Mouse (Mus musculus) G1E (cell line): ENCODE measurements around the gene Vps35. TPM values are rescaled to one million over a fixed set of nuclear protein-coding genes. Genes with fewer than 3 reads are reported as not detected.

Source experiments
- ATAC-seq: 2 replicates; pipeline ENCODE4 v1.8.0; 2016; ENCODE audit warnings: mild to moderate bottlenecking; ENCODE audit not compliant: insufficient number of reproducible peaks, poor library complexity, low FRiP score, severe bottlenecking; ENCODE audit errors: extremely low read depth
- DNase-seq: peaks from one replicate; pipeline ENCODE4 v3.0.0; 2012; ENCODE audit warnings: low spot score
- H3K27me3 ChIP-seq: 2 replicates; pipeline ENCODE4 v1.6.1; 2012; ENCODE audit warnings: mild to moderate bottlenecking, low read length, inconsistent platforms; ENCODE audit not compliant: insufficient read depth
- H3K36me3 ChIP-seq: replicated peaks from 2 replicates; pipeline ENCODE3; 2012; ENCODE audit warnings: mild to moderate bottlenecking, inconsistent platforms
- H3K4me1 ChIP-seq: 2 replicates; pipeline ENCODE4 v1.6.1; 2012; ENCODE audit warnings: low read depth, low read length, inconsistent platforms, mixed read lengths; ENCODE audit not compliant: insufficient read depth
- H3K4me3 ChIP-seq: 2 replicates; pipeline ENCODE4 v1.5.1; 2012; ENCODE audit warnings: low read depth, mild to moderate bottlenecking, inconsistent platforms, low read length, moderate library complexity, mixed read lengths
- H3K9me3 ChIP-seq: replicated peaks from 2 replicates; pipeline ENCODE4 v1.6.1; 2012; ENCODE audit warnings: inconsistent platforms
- CTCF ChIP-seq: IDR thresholded peaks from 2 replicates; pipeline ENCODE4 v1.5.1; 2012; ENCODE audit warnings: low read depth, low read length, inconsistent platforms, mixed read lengths
- GATA1 ChIP-seq: IDR thresholded peaks from 2 replicates; pipeline ENCODE4 v1.6.1; 2012; ENCODE audit warnings: borderline replicate concordance, low read length, inconsistent platforms, mixed read lengths
- GATA2 ChIP-seq: IDR thresholded peaks from 2 replicates; pipeline ENCODE4 v1.6.1; 2012; ENCODE audit warnings: low read depth, low read length, inconsistent platforms, borderline replicate concordance
- POLR2AphosphoS5 ChIP-seq: IDR thresholded peaks from 2 replicates; pipeline ENCODE4 v1.6.1; 2012; ENCODE audit warnings: low read depth, low read length, inconsistent platforms; ENCODE audit not compliant: insufficient replicate concordance
- TAL1 ChIP-seq: conservative IDR thresholded peaks from 2 replicates; pipeline ENCODE4 v1.6.1; 2012; ENCODE audit warnings: low read depth, low read length, inconsistent platforms, mixed read lengths
- polyA plus RNA-seq: library from polyadenylated mRNA; stranded (reverse); fragments of >175 nt; gene quantifications from 2 replicates; pipeline ENCODE4 v1.2.3, GENCODE M21; 2012
- total RNA-seq, 2 experiments: library from RNA; stranded (forward) in 1 of 2; stranded (reverse) in 1 of 2; fragments of 200-1000 nt in 1 of 2; fragments of >200 nt in 1 of 2; fragmentation: Nextera tagmentation in 1 of 2; gene quantifications; 2 replicates each; pipeline ENCODE4 v1.2.3; 2014 to 2017

Vps35 gene
- total and polyA plus RNA-seq, 3 experiments: 6.7 to 331 (median 288) TPM

- no peak for TF ChIP-seq TAL1
- no peak for TF ChIP-seq GATA1
- TF ChIP-seq GATA2: no peak
- TF ChIP-seq POLR2AphosphoS5: no peak
- no peak for TF ChIP-seq CTCF
- Histone ChIP-seq H3K4me1 (peaks cover 28% of the 10 kb centered on the region), H3K9me3 (no peaks in the 10 kb centered on the region), H3K27me3 (no peaks in the 10 kb centered on the region), H3K36me3 (peaks cover 72% of the 10 kb centered on the region), H3K4me3 (no peak overlapping the region)
- DNase-seq: no peak
- ATAC-seq: no peak
Measured at GRCm38 (mm10) chr8:85303531-85303930, 3.9 kb upstream of the Vps35 start.

GRCm38 (mm10) chr8:85302931-85303330 lies 3.3 kb upstream of the Vps35 start:
- peaks cover 66% of the 10 kb centered on the region for H3K36me3 ChIP-seq
- H3K4me1 ChIP-seq: peaks cover 28% of the 10 kb centered on the region
- no peak for DNase-seq

DNA sequence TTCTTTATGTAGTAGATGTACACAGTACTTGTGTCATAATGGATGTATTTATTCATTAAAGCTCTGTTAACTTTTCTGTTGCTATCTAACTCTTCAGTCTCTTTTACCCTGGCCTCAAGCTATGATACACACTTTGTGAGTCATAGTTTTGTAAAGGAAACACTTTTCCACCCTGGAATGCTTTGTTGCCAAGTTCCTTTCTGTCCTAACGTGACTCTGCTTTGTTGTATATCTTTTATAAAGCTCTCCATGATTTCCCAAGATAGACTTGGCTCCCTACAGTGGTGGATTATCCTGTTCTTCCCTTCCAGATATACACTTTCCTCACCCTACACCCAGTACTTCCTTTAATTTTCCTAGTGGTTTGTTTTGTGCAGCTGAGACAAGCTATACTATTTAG lies 2.3 kb upstream of the Vps35 start:
- Histone ChIP-seq H3K27me3 (no peaks in the 10 kb centered on the region), H3K36me3 (peaks cover 57% of the 10 kb centered on the region), H3K4me3 (no peak overlapping the region; the same call in 1 of the 2 replicates), H3K4me1 (peaks cover 34% of the 10 kb centered on the region), H3K9me3 (no peaks in the 10 kb centered on the region)
- DNase-seq (no peak), ATAC-seq (no peak)
- TF ChIP-seq CTCF: no peak
- TF ChIP-seq POLR2AphosphoS5: no peak
- TF ChIP-seq GATA1: no peak
- no peak for TF ChIP-seq TAL1
- no peak for TF ChIP-seq GATA2

More at GRCm38 (mm10) chr8:85302931-85303330, 3.3 kb upstream of the Vps35 start:
- no peaks in the 10 kb centered on the region for H3K9me3 ChIP-seq
- no peak for TF ChIP-seq POLR2AphosphoS5
- no peak for TF ChIP-seq CTCF
- no peak for TF ChIP-seq TAL1
- no peak for TF ChIP-seq GATA1
- TF ChIP-seq GATA2: no peak
- no peak for ATAC-seq
- no peaks in the 10 kb centered on the region for H3K27me3 ChIP-seq
- H3K4me3 ChIP-seq: no peak overlapping the region

- H3K27me3 ChIP-seq: no peaks in the 10 kb centered on the region
- no peak for TF ChIP-seq CTCF
- no peak for TF ChIP-seq TAL1
- DNase-seq (peak; percentile 36), ATAC-seq (no peak)
- peak overlapping the region; percentile 99 for H3K4me3 ChIP-seq
- H3K4me1 ChIP-seq: peaks cover 29% of the 10 kb centered on the region
- H3K36me3 ChIP-seq: peaks cover 39% of the 10 kb centered on the region
- no peaks in the 10 kb centered on the region for H3K9me3 ChIP-seq
Measured at GRCm38 (mm10) chr8:85298600-85299433, 785 bp downstream of the Vps35 start.

- Histone ChIP-seq H3K36me3 (peaks cover 82% of the 10 kb centered on the region), H3K4me3 (no peak overlapping the region), H3K4me1 (peaks cover 4% of the 10 kb centered on the region; the same call in 1 of the 2 replicates), H3K9me3 (no peaks in the 10 kb centered on the region), H3K27me3 (no peaks in the 10 kb centered on the region)
- TF ChIP-seq CTCF (no peak), GATA2 (no peak), POLR2AphosphoS5 (no peak), TAL1 (no peak), GATA1 (no peak)
- DNase-seq (no peak), ATAC-seq (no peak)
Measured at GRCm38 (mm10) chr8:85286846-85287245, 12.8 kb downstream of the Vps35 start.

GRCm38 (mm10) chr8:85227297-85227696 lies 72.3 kb downstream of the Vps35 start:
- DNase-seq (no peak), ATAC-seq (no peak)
- Histone ChIP-seq H3K27me3 (peaks cover 13% of the 10 kb centered on the region; the same call in 1 of the 2 replicates), H3K36me3 (no peaks in the 10 kb centered on the region), H3K4me3 (no peak overlapping the region), H3K4me1 (no peaks in the 10 kb centered on the region), H3K9me3 (no peaks in the 10 kb centered on the region)
- no peak for TF ChIP-seq CTCF
- no peak for TF ChIP-seq TAL1
- TF ChIP-seq GATA1: no peak

GRCm38 (mm10) chr8:85225688-85226087 lies 73.9 kb downstream of the Vps35 start, which contains the start of gene Olfr371:
TSS of gene Olfr371 (plus strand) at chr8:85225988.
- Histone ChIP-seq H3K4me1 (no peaks in the 10 kb centered on the region), H3K9me3 (no peaks in the 10 kb centered on the region), H3K36me3 (no peaks in the 10 kb centered on the region), H3K4me3 (no peak within 1 kb of the TSS), H3K27me3 (peaks cover 18% of the 10 kb centered on the region; the same call in 1 of the 2 replicates)
- no peak for TF ChIP-seq TAL1
- TF ChIP-seq GATA2: no peak
- no peak for TF ChIP-seq GATA1
- no peak for TF ChIP-seq POLR2AphosphoS5
- no peak for TF ChIP-seq CTCF
- ATAC-seq: no peak
- DNase-seq: no peak
